Mouse (Mus musculus) mouse embryonic stem cell (cell line): Measurements from ENCODE around the gene Cx3cl1.

ENCODE experiments used
- in situ Hi-C, 2 experiments: fragments of 300-500 bp; cut with MboI; formaldehyde crosslinking; loops; 1 replicate in 1 of 2; 3 replicates in 1 of 2; pipeline ENCODE4 v1.14.3; 2019 to 2020; ENCODE audit warnings: low sequenced_read_pairs in 2 of 2, low pct_unique_long_range_greater_than_20kb in 1 of 2, mixed read lengths in 1 of 2; ENCODE audit not compliant: unreplicated experiment in 1 of 2

Cx3cl1 gene

GRCm38 (mm10) chr8:94767035-94767434 lies 4.8 kb upstream of the Cx3cl1 start:
- in situ Hi-C loops = no loop called here

- in situ Hi-C loops = no loop called here
Measured at GRCm38 (mm10) chr8:94770945-94771344, 864 bp upstream of the Cx3cl1 start.

- in situ Hi-C loops = no loop called here
Measured at GRCm38 (mm10) chr8:94773048-94773447, 1.2 kb downstream of the Cx3cl1 start.

GRCm38 (mm10) chr8:94773700-94774171 lies 1.9 kb downstream of the Cx3cl1 start:
- in situ Hi-C loops = no loop called here

- in situ Hi-C loops = no loop called here
Measured at GRCm38 (mm10) chr8:94774601-94775000, 2.8 kb downstream of the Cx3cl1 start.

- in situ Hi-C loops = no loop called here
Measured at GRCm38 (mm10) chr8:94776346-94776745, 4.5 kb downstream of the Cx3cl1 start.

GRCm38 (mm10) chr8:94778036-94778435 lies 6.2 kb downstream of the Cx3cl1 start:
- in situ Hi-C loops = no loop called here

GRCm38 (mm10) chr8:94778473-94778872 lies 6.7 kb downstream of the Cx3cl1 start:
- in situ Hi-C loops = no loop called here

GRCm38 (mm10) chr8:94778895-94779533 lies 7.2 kb downstream of the Cx3cl1 start:
- in situ Hi-C loops = no loop called here

GRCm38 (mm10) chr8:94779534-94780294 lies 7.9 kb downstream of the Cx3cl1 start:
- in situ Hi-C loops = no loop called here

GRCm38 (mm10) chr8:94780491-94781154 lies 8.8 kb downstream of the Cx3cl1 start:
- in situ Hi-C loops = no loop called here

- in situ Hi-C loops = no loop called here
Measured at GRCm38 (mm10) chr8:94781155-94781837, 9.5 kb downstream of the Cx3cl1 start.

- in situ Hi-C loops = no loop called here
Measured at GRCm38 (mm10) chr8:94781838-94782235, 10.0 kb downstream of the Cx3cl1 start.

- in situ Hi-C loops = no loop called here
Measured at GRCm38 (mm10) chr8:94783890-94784289, 12.1 kb downstream of the Cx3cl1 start.

- in situ Hi-C loops = no loop called here
Measured at GRCm38 (mm10) chr8:94785247-94785985, 13.6 kb downstream of the Cx3cl1 start.

GRCm38 (mm10) chr8:94785995-94786595 lies 14.3 kb downstream of the Cx3cl1 start:
- in situ Hi-C loops = no loop called here

- in situ Hi-C loops = no loop called here
Measured at GRCm38 (mm10) chr8:94787524-94788501, 16.0 kb downstream of the Cx3cl1 start.
